Mouse (Mus musculus) MEL (cell line): ENCODE data around the gene Tfrc. TPM values are rescaled to one million over a fixed set of nuclear protein-coding genes. Genes with fewer than 3 reads are reported as not detected.

ENCODE experiments used
- DNase-seq: peaks from one replicate; pipeline ENCODE4 v3.0.0; 2011; ENCODE audit warnings: low read depth, low spot score
- H3K27ac ChIP-seq: 2 replicates; pipeline ENCODE4 v1.5.1; 2012; ENCODE audit warnings: low read depth, mild to moderate bottlenecking, control low read depth, low read length, moderate library complexity; ENCODE audit not compliant: control insufficient read depth
- H3K27me3 ChIP-seq, 2 experiments: fragments of 150-350 bp in 1 of 2; sonication (generic) in 1 of 2; 2 replicates each; pipeline ENCODE4 v1.6.1; 2012; ENCODE audit warnings: low read length in 2 of 2, mild to moderate bottlenecking in 2 of 2, improper control_type of control experiment in 1 of 2, moderate library complexity in 1 of 2; ENCODE audit not compliant: insufficient read depth in 2 of 2, control insufficient read depth in 1 of 2
- H3K36me3 ChIP-seq, 2 experiments: 2 replicates each; pipeline ENCODE4 v1.6.1; 2012 to 2014; ENCODE audit warnings: low read length in 2 of 2, improper control_type of control experiment in 1 of 2, inconsistent platforms in 1 of 2, mild to moderate bottlenecking in 1 of 2; ENCODE audit not compliant: insufficient read depth in 2 of 2, control insufficient read depth in 1 of 2
- H3K4me1 ChIP-seq, 2 experiments: fragments of 150-350 bp in 1 of 2; sonication (generic) in 1 of 2; 2 replicates each; pipeline ENCODE4 v1.6.1; 2012; ENCODE audit warnings: low read length in 2 of 2, improper control_type of control experiment in 1 of 2, mild to moderate bottlenecking in 1 of 2; ENCODE audit not compliant: insufficient read depth in 2 of 2, control insufficient read depth in 1 of 2
- H3K4me3 ChIP-seq, 2 experiments: fragments of 150-350 bp in 1 of 2; sonication (generic) in 1 of 2; 2 replicates each; pipeline ENCODE4 v1.5.1; 2012; ENCODE audit warnings: low read depth in 2 of 2, low read length in 2 of 2, mild to moderate bottlenecking in 2 of 2, moderate library complexity in 2 of 2, control low read depth in 1 of 2, improper control_type of control experiment in 1 of 2; ENCODE audit not compliant: control insufficient read depth in 1 of 2, insufficient read depth in 1 of 2
- H3K79me2 ChIP-seq: 2 replicates; pipeline ENCODE4 v1.6.1; 2012; ENCODE audit warnings: mild to moderate bottlenecking, low read length, moderate library complexity; ENCODE audit not compliant: control insufficient read depth, poor library complexity, insufficient read depth
- H3K9ac ChIP-seq: 2 replicates; pipeline ENCODE4 v1.6.1; 2012; ENCODE audit warnings: low read depth, mild to moderate bottlenecking, control low read depth, low read length, moderate library complexity; ENCODE audit not compliant: control insufficient read depth, poor library complexity, severe bottlenecking
- H3K9me3 ChIP-seq: fragments of 150-350 bp; sonication (generic); replicated peaks from 2 replicates; pipeline ENCODE4 v1.6.1; 2012; ENCODE audit warnings: mild to moderate bottlenecking, low read length, improper control_type of control experiment, moderate library complexity; ENCODE audit not compliant: insufficient read depth
- BHLHE40 ChIP-seq: IDR thresholded peaks from 2 replicates; pipeline ENCODE4 v1.6.1; 2012; ENCODE audit warnings: low read depth, mild to moderate bottlenecking, inconsistent platforms, low read length, improper control_type of control experiment, borderline replicate concordance
- CHD1 ChIP-seq: IDR thresholded peaks from 2 replicates; pipeline ENCODE4 v1.6.1; 2012; ENCODE audit warnings: low read depth, mild to moderate bottlenecking, inconsistent platforms, low read length, improper control_type of control experiment
- CTCF ChIP-seq, 3 experiments: IDR thresholded peaks in 2 of 3; conservative IDR thresholded peaks in 1 of 3; 2 replicates each; pipeline ENCODE4 v1.5.1; 2011 to 2012; ENCODE audit warnings: low read length in 3 of 3, low read depth in 2 of 3, mild to moderate bottlenecking in 2 of 3, improper control_type of control experiment in 1 of 3, inconsistent platforms in 1 of 3, mixed read lengths in 1 of 3, moderate library complexity in 1 of 3; ENCODE audit not compliant: control insufficient read depth in 1 of 3, insufficient read depth in 1 of 3, poor library complexity in 1 of 3, severe bottlenecking in 1 of 3
- E2F4 ChIP-seq: IDR thresholded peaks from 2 replicates; pipeline ENCODE4 v1.6.1; 2011; ENCODE audit warnings: low read depth, low read length, improper control_type of control experiment, borderline replicate concordance
- ELF1 ChIP-seq: IDR thresholded peaks from 2 replicates; pipeline ENCODE4 v1.6.1; 2014; ENCODE audit warnings: low read depth, mild to moderate bottlenecking, inconsistent platforms, low read length, improper control_type of control experiment, moderate library complexity
- ETS1 ChIP-seq: IDR thresholded peaks from 2 replicates; pipeline ENCODE4 v1.6.1; 2012; ENCODE audit warnings: low read depth, mild to moderate bottlenecking, inconsistent platforms, low read length, improper control_type of control experiment, moderate library complexity
- GABPA ChIP-seq: IDR thresholded peaks from 2 replicates; pipeline ENCODE4 v1.6.1; 2012; ENCODE audit warnings: low read depth, mild to moderate bottlenecking, inconsistent platforms, low read length, improper control_type of control experiment, moderate library complexity
- JUND ChIP-seq: IDR thresholded peaks from 2 replicates; pipeline ENCODE4 v1.6.1; 2011; ENCODE audit warnings: low read depth, mild to moderate bottlenecking, improper control_type of control experiment, low read length
- KAT2A ChIP-seq: conservative IDR thresholded peaks from 2 replicates; pipeline ENCODE4 v1.6.1; 2012; ENCODE audit warnings: low read depth, low read length, improper control_type of control experiment, inconsistent platforms
- MAFK ChIP-seq: IDR thresholded peaks from 2 replicates; pipeline ENCODE4 v1.6.1; 2011; ENCODE audit warnings: low read depth, mild to moderate bottlenecking, low read length, improper control_type of control experiment, borderline replicate concordance
- MEF2A ChIP-seq: IDR thresholded peaks from 2 replicates; pipeline ENCODE4 v1.6.1; 2014; ENCODE audit warnings: low read depth, mild to moderate bottlenecking, inconsistent platforms, low read length, improper control_type of control experiment; ENCODE audit not compliant: poor library complexity, insufficient replicate concordance, severe bottlenecking; ENCODE audit errors: extremely low read depth
- MXI1 ChIP-seq: IDR thresholded peaks from 2 replicates; pipeline ENCODE4 v1.6.1; 2011; ENCODE audit warnings: mild to moderate bottlenecking, low read depth, low read length, improper control_type of control experiment
- MYB ChIP-seq: IDR thresholded peaks from 2 replicates; pipeline ENCODE4 v1.6.1; 2011; ENCODE audit warnings: mild to moderate bottlenecking, low read depth, low read length, improper control_type of control experiment
- MYC ChIP-seq: IDR thresholded peaks from 2 replicates; pipeline ENCODE4 v1.6.1; 2011; ENCODE audit warnings: low read depth, mild to moderate bottlenecking, low read length, improper control_type of control experiment, moderate library complexity
- NRF1 ChIP-seq: IDR thresholded peaks from 2 replicates; pipeline ENCODE4 v1.6.1; 2014; ENCODE audit warnings: low read depth, mild to moderate bottlenecking, inconsistent platforms, low read length, improper control_type of control experiment, moderate library complexity; ENCODE audit not compliant: poor library complexity, insufficient read depth, severe bottlenecking
- POLR2A ChIP-seq, 2 experiments: IDR thresholded peaks; 2 replicates each; pipeline ENCODE4 v1.6.1; 2011 to 2012; ENCODE audit warnings: low read length in 2 of 2, mild to moderate bottlenecking in 2 of 2, control low read depth in 1 of 2, improper control_type of control experiment in 1 of 2, low read depth in 1 of 2, moderate library complexity in 1 of 2; ENCODE audit not compliant: control insufficient read depth in 1 of 2, insufficient read depth in 1 of 2, poor library complexity in 1 of 2
- POLR2AphosphoS2 ChIP-seq: IDR thresholded peaks from 2 replicates; pipeline ENCODE4 v1.6.1; 2011; ENCODE audit warnings: low read length, improper control_type of control experiment
- RAD21 ChIP-seq: IDR thresholded peaks from 2 replicates; pipeline ENCODE4 v1.6.1; 2011; ENCODE audit warnings: mild to moderate bottlenecking, low read depth, low read length, improper control_type of control experiment
- RCOR1 ChIP-seq: IDR thresholded peaks from 2 replicates; pipeline ENCODE4 v1.6.1; 2012; ENCODE audit warnings: low read depth, mild to moderate bottlenecking, inconsistent platforms, low read length, improper control_type of control experiment
- SIN3A ChIP-seq: IDR thresholded peaks from 2 replicates; pipeline ENCODE4 v1.6.1; 2012; ENCODE audit warnings: low read length, improper control_type of control experiment, inconsistent platforms
- SMC3 ChIP-seq: IDR thresholded peaks from 2 replicates; pipeline ENCODE4 v1.6.1; 2011; ENCODE audit warnings: low read depth, low read length, improper control_type of control experiment
- TAL1 ChIP-seq: IDR thresholded peaks from 2 replicates; pipeline ENCODE4 v1.6.1; 2012; ENCODE audit warnings: mild to moderate bottlenecking, inconsistent platforms, low read length, moderate library complexity, mixed read lengths
- TBP ChIP-seq: IDR thresholded peaks from 2 replicates; pipeline ENCODE4 v1.8.0; 2011; ENCODE audit warnings: low read depth, low read length, improper control_type of control experiment
- TCF12 ChIP-seq: IDR thresholded peaks from 2 replicates; pipeline ENCODE4 v1.6.1; 2014; ENCODE audit warnings: low read depth, mild to moderate bottlenecking, inconsistent platforms, low read length, improper control_type of control experiment, moderate library complexity
- UBTF ChIP-seq: IDR thresholded peaks from 2 replicates; pipeline ENCODE4 v1.6.1; 2012; ENCODE audit warnings: low read depth, mild to moderate bottlenecking, inconsistent platforms, low read length, improper control_type of control experiment, moderate library complexity, borderline replicate concordance; ENCODE audit not compliant: insufficient read depth
- USF1 ChIP-seq: IDR thresholded peaks from 2 replicates; pipeline ENCODE4 v1.6.1; 2014; ENCODE audit warnings: low read depth, mild to moderate bottlenecking, inconsistent platforms, low read length, improper control_type of control experiment, moderate library complexity
- USF2 ChIP-seq, 2 experiments: IDR thresholded peaks; 2 replicates each; pipeline ENCODE4 v1.6.1; 2011 to 2012; ENCODE audit warnings: improper control_type of control experiment in 2 of 2, low read length in 2 of 2, borderline replicate concordance in 1 of 2, inconsistent platforms in 1 of 2, low read depth in 1 of 2, mild to moderate bottlenecking in 1 of 2; ENCODE audit not compliant: insufficient read depth in 1 of 2
- ZMIZ1 ChIP-seq: IDR thresholded peaks from 2 replicates; pipeline ENCODE4 v1.6.1; 2012; ENCODE audit warnings: low read depth, mild to moderate bottlenecking, inconsistent platforms, low read length, improper control_type of control experiment, moderate library complexity
- ZNF384 ChIP-seq: IDR thresholded peaks from 2 replicates; pipeline ENCODE4 v1.6.1; 2012; ENCODE audit warnings: low read depth, mild to moderate bottlenecking, inconsistent platforms, low read length, improper control_type of control experiment
- polyA plus RNA-seq, 2 experiments: library from polyadenylated mRNA; stranded (reverse) in 1 of 2; unstranded in 1 of 2; fragments of >175 nt in 1 of 2; fragments of >200 nt in 1 of 2; gene quantifications; 2 replicates each; pipeline versions ENCODE4 v1.2.1 to v1.2.4; 2012; ENCODE audit warnings: low replicate concordance in 2 of 2, low read depth in 1 of 2; ENCODE audit not compliant: insufficient read length in 2 of 2, insufficient read depth in 1 of 2, missing spikeins in 1 of 2
- total RNA-seq: library from RNA; depleted of rRNA; stranded (reverse); fragments of 300-350 nt; gene quantifications from 2 replicates; pipeline ENCODE4 v1.2.3, GENCODE M21; 2012

Tfrc gene
- total and polyA plus RNA-seq, 3 experiments: 90.9 to 234 (median 106) TPM

DNA sequence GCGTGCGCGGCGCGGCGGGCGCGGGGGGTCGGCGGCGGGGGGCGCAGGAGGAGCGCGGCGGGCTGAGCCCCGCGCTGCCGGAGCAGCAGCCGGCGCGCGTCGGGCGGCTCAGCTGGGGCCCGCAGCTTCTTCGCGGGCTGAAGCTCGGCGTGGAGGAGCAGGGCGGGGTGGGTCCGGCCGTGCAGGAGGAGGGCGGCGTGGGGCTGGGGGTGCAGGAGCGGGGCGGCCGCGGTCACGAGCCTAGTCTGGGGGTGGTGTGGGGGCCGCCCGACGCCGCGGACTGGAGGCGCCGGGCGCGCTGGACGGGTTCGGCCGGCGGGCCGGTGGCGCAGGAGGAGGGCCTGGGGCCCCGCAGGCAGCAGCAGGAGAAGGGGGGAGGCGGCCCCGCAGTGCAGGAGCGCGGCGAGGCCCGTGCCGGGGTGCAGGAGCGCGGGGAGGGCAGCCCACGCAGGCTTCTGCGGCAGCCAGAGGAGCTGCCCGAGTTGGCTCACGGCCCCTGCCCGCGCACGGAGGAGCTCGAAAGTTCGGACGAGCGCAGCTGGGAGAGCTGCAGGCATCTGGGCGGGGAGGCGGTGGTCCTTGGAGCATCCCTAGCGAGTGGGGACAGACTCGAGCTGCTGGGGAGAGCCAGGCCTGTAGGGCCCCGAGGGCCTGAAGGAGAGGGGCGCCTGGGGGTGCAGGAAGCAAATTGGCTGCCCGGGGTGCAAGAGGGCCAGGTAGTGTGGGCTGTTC lies 35.5 kb downstream of the Tfrc start:
- 0 out of 4 replicates have a peak, but pooled peaks cover 0 to 5% of the 10 kb centered on the region in 2 experiments for H3K36me3 ChIP-seq
- no peaks in the 10 kb centered on the region for H3K9me3 ChIP-seq
- H3K4me3 ChIP-seq: peak overlapping the region; percentile 58 to 81
- H3K9ac ChIP-seq: peak overlapping the region; percentile 80
- H3K4me1 ChIP-seq: peaks cover 2 to 10% of the 10 kb centered on the region in 2 experiments; a peak in 3 of 4 replicates
- H3K27ac ChIP-seq: peak overlapping the region; percentile 25
- TF ChIP-seq CHD1: 0 out of 2 replicates have a peak, but pooled peaks have one; percentile 39
- TF ChIP-seq TBP: no peak
- no peaks in the 10 kb centered on the region for H3K27me3 ChIP-seq
- peaks cover 19% of the 10 kb centered on the region for H3K79me2 ChIP-seq
- DNase-seq: no peak

GRCm38 (mm10) chr16:32644801-32645170 lies 36.1 kb downstream of the Tfrc start:
- Histone ChIP-seq H3K4me1 (peaks cover 2 to 10% of the 10 kb centered on the region in 2 experiments; a peak in 3 of 4 replicates), H3K27ac (peak overlapping the region; percentile 25)

GRCm38 (mm10) chr16:32645361-32645914 lies 36.7 kb downstream of the Tfrc start:
- Histone ChIP-seq H3K4me1 (peaks cover 4 to 10% of the 10 kb centered on the region in 2 experiments; a peak in 3 of 4 replicates), H3K27ac (peak overlapping the region; percentile 25), H3K27me3 (no peaks in the 10 kb centered on the region), H3K36me3 (peaks cover 0 to 9% of the 10 kb centered on the region in 2 experiments; a peak in 1 of 4 replicates), H3K4me3 (peak overlapping the region; percentile 58 to 81), H3K9ac (peak overlapping the region; percentile 80), H3K9me3 (no peaks in the 10 kb centered on the region), H3K79me2 (peaks cover 19% of the 10 kb centered on the region)
- peak; percentile 91 for DNase-seq
- TF ChIP-seq ETS1 (peak; percentile 71), E2F4 (no peak), TAL1 (0 out of 2 replicates have a peak, but pooled peaks have one; percentile 7), USF2 (IDR thresholded peaks at IDR 0.05; ENCODE audit: borderline replicate concordance in 1 of 2, insufficient read depth in 1 of 2, low read depth in 1 of 2, low read length in 2 of 2) (peak; percentile 62 to 75), GABPA (no peak), MYC (peak; percentile 64; the same call in 1 of the 2 replicates), POLR2A (IDR thresholded peaks at IDR 0.05; ENCODE audit: control insufficient read depth in 1 of 2, insufficient read depth in 1 of 2, low read depth in 1 of 2, low read length in 2 of 2, poor library complexity in 1 of 2) (peak; percentile 49 to 79; a peak in 2 of 4 replicates), JUND (no peak), ZMIZ1 (no peak), TCF12 (peak; percentile 19; the same call in 1 of the 2 replicates), KAT2A (no peak), RCOR1 (no peak; the same call in 1 of the 2 replicates), CTCF (IDR thresholded peaks at IDR 0.05 in 2 of 3, conservative IDR thresholded peaks at IDR 0.05 in 1 of 3; ENCODE audit: control insufficient read depth in 1 of 3, insufficient read depth in 1 of 3, low read depth in 2 of 3, low read length in 3 of 3, poor library complexity in 1 of 3, severe bottlenecking in 1 of 3) (peak; percentile 38 to 72 (median 55); a peak in 5 of 6 replicates), MEF2A (no peak)

More at GRCm38 (mm10) chr16:32644801-32645170, 36.1 kb downstream of the Tfrc start:
- Histone ChIP-seq H3K9me3 (no peaks in the 10 kb centered on the region), H3K4me3 (peak overlapping the region; percentile 58 to 81), H3K79me2 (peaks cover 19% of the 10 kb centered on the region), H3K9ac (peak overlapping the region; percentile 80), H3K27me3 (no peaks in the 10 kb centered on the region), H3K36me3 (0 out of 4 replicates have a peak, but pooled peaks cover 0 to 5% of the 10 kb centered on the region in 2 experiments)
- TF ChIP-seq BHLHE40 (no peak), UBTF (no peak), RAD21 (no peak), ETS1 (no peak), ELF1 (no peak), ZNF384 (no peak), USF1 (no peak), MXI1 (no peak), SMC3 (no peak), POLR2AphosphoS2 (no peak), POLR2A (IDR thresholded peaks at IDR 0.05; ENCODE audit: control insufficient read depth in 1 of 2, insufficient read depth in 1 of 2, low read depth in 1 of 2, low read length in 2 of 2, poor library complexity in 1 of 2) (no peak), SIN3A (no peak), MAFK (no peak), RCOR1 (no peak), NRF1 (no peak), MYB (no peak), TAL1 (no peak)
- DNase-seq: no peak
